Mouse (Mus musculus) ES-Bruce4 (cell line): ENCODE results near the gene Ggps1.
"Not testable (repeated sequence)": the region's sequence is repeated elsewhere in the genome, so short reads cannot be mapped to it uniquely, and the experiment has no call there.

ENCODE experiments used
- CTCF ChIP-seq: IDR thresholded peaks from one replicate; pipeline ENCODE4 v1.8.1; 2011; ENCODE audit warnings: low read depth, low read length
- POLR2A ChIP-seq: IDR thresholded peaks from one replicate; pipeline ENCODE4 v1.8.1; 2011; ENCODE audit warnings: low read length; ENCODE audit not compliant: insufficient read depth

GRCm38 (mm10) chr13:14021417-14021816 lies 41.9 kb downstream of the Ggps1 start:
- not testable (repeated sequence) for TF ChIP-seq CTCF, POLR2A
